Mouse (Mus musculus) E14TG2a.4 (cell line): Measurements from ENCODE around the gene Traf1.

Experiments used
- CTCF ChIP-seq: conservative IDR thresholded peaks from 2 replicates; pipeline ENCODE4 v1.5.1; 2014; ENCODE audit warnings: low read length
- POU5F1 ChIP-seq: IDR thresholded peaks from 2 replicates; pipeline ENCODE4 v1.6.1; 2014; ENCODE audit warnings: low read length, borderline replicate concordance

DNA sequence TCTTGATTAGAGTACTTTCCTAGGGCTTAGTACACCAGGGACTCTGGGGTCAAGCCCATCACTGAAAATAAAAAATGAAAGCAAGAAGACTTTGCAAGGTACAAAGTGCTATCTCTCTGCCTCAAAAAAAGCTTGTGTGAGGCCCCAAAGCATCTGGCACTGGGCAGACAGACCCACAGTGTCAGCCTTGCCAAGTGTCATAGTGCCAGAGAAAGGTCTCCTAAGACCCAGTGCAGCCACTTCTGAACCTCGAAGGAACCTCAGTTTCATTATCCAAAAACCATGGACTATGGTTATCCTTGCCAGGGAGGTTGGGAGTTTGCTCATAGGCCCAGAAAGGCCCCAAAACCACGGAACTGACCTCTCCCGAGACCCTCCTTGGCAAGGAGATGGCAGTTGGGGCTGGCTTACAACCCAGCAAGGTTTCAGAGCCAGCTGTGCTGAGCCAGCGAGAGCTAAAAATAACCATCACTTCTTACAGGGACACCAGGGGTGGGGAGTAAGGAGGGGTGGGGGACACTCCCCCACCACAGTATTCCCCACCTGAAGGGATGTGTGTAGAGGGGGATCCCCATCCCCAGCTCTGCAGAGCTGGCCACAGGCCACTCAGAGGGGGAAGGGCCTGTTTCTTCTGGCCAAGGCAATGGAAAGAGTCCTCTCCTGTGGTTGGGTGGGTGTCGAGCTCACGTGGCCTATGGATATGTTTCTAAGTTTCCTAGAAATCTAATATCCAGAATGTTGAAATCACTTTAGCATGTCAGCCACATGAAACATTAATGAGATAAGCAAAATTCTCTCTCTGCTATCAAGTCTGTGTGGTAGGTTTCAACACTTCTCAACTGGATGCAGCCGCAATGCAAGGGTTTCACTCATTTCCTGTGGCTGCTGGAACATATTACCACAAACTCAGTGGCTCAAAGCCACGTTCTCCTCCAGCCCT is 23.0 kb downstream of the Traf1 start:
- TF ChIP-seq CTCF (no peak), POU5F1 (no peak)
